Mouse (Mus musculus) Muller cell, postnatal 12 days (primary cell): ENCODE results near the gene Slc39a11.
A peak's percentile ranks its signal among the peaks of the same experiment; 100 is the strongest.

Experiments used
- DNase-seq: peaks from one replicate; pipeline ENCODE4 v3.0.0-alpha.2; 2015; ENCODE audit errors: inconsistent ontology term

Gene Slc39a11

GRCm38 (mm10) chr11:113633398-113633797 lies 16.5 kb downstream of the Slc39a11 start:
- DNase-seq, result no peak

- no peak for DNase-seq
These were observed 17.6 kb downstream of the Slc39a11 start for GRCm38 (mm10) chr11:113632303-113632702.

- no peak for DNase-seq
These were observed 18.0 kb downstream of the Slc39a11 start for GRCm38 (mm10) chr11:113631862-113632261.

- no peak for DNase-seq
These were observed 18.6 kb downstream of the Slc39a11 start for GRCm38 (mm10) chr11:113631302-113631701.

- DNase-seq, result peak; percentile 26
These were observed 19.2 kb downstream of the Slc39a11 start for GRCm38 (mm10) chr11:113630642-113631041.

- no peak for DNase-seq
These were observed 22.1 kb downstream of the Slc39a11 start for GRCm38 (mm10) chr11:113627785-113628184.

- no peak for DNase-seq
These were observed 24.4 kb downstream of the Slc39a11 start for GRCm38 (mm10) chr11:113625437-113625836.

- no peak for DNase-seq
These were observed 27.9 kb downstream of the Slc39a11 start for GRCm38 (mm10) chr11:113622028-113622427.

GRCm38 (mm10) chr11:113621001-113621400 lies 28.9 kb downstream of the Slc39a11 start:
- DNase-seq, result no peak

- no peak for DNase-seq
These were observed 30.3 kb downstream of the Slc39a11 start for GRCm38 (mm10) chr11:113619420-113620080.

GRCm38 (mm10) chr11:113618672-113619419 lies 31.0 kb downstream of the Slc39a11 start, which contains the start of gene Sstr2:
Sstr2 (plus strand) TSS chr11:113619342.
- peak; percentile 90 for DNase-seq

GRCm38 (mm10) chr11:113618303-113618671 lies 31.6 kb downstream of the Slc39a11 start:
- no peak for DNase-seq

- peak; percentile 62 for DNase-seq
These were observed 32.6 kb downstream of the Slc39a11 start for GRCm38 (mm10) chr11:113617132-113617911.

GRCm38 (mm10) chr11:113614476-113614875 lies 35.4 kb downstream of the Slc39a11 start:
- DNase-seq, result no peak

GRCm38 (mm10) chr11:113611664-113612611 lies 37.9 kb downstream of the Slc39a11 start:
- DNase-seq, result peak; percentile 86

- DNase-seq, result peak; percentile 11
These were observed 38.7 kb downstream of the Slc39a11 start for GRCm38 (mm10) chr11:113611112-113611646.

- peak; percentile 76 for DNase-seq
These were observed 39.6 kb downstream of the Slc39a11 start for GRCm38 (mm10) chr11:113610266-113610665.

GRCm38 (mm10) chr11:113609581-113609980 lies 40.3 kb downstream of the Slc39a11 start:
- DNase-seq, result no peak

GRCm38 (mm10) chr11:113607556-113607955 lies 42.3 kb downstream of the Slc39a11 start:
- no peak for DNase-seq

- no peak for DNase-seq
These were observed 48.1 kb downstream of the Slc39a11 start for GRCm38 (mm10) chr11:113601616-113602343.
